Mouse (Mus musculus) c-Kit-positive CD71-negative TER-119-negative erythroid progenitor cells, embryonic 14.5 days (primary cell): Measurements from ENCODE around the gene Gm11273.
"Not testable (repeated sequence)": the region's sequence is repeated elsewhere in the genome, so short reads cannot be mapped to it uniquely, and the experiment has no call there.

ENCODE experiments used
- DNase-seq: peaks from one replicate; pipeline ENCODE4 v3.0.0-alpha.2; 2013; ENCODE audit warnings: low read depth

The Gm11273 gene

GRCm38 (mm10) chr13:21501182-21501581, at the start of gene Gm11273:
Gene Gm11273, minus strand, starts transcription at chr13:21501418.
- not testable (repeated sequence) for DNase-seq

DNA sequence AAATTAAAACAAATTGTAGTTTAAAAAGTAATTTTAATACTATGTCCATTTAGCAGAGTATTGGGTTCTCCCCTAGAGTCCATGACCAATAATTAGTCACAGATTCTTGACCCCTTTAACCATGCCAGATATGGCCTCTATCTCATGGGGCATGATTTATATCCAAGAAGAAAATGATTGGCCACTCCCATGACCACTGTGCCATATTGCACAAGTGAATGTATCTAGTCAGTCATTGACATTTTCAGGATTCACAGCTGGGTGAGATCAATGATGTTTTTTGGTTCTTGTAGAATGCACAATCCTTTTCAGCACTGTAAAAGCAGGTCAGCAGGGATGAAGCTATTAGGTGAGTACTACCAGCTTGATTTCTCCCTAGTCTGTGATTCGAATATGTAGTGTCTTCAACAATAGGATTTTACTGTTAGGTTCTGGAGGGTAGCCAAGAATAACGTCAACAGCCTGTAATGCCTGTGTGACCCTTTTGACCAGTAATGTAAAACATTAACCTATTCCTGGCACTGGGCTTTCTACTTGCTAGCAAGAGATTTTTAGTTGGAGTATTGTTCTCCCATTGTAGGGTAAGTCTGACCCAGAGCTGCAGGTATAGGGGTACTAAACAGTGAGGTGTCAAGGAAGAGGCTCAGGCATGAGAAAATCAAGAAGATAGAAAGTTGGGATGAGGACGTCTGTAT, 49.3 kb upstream of the Gm11273 start:
- no peak for DNase-seq

DNA sequence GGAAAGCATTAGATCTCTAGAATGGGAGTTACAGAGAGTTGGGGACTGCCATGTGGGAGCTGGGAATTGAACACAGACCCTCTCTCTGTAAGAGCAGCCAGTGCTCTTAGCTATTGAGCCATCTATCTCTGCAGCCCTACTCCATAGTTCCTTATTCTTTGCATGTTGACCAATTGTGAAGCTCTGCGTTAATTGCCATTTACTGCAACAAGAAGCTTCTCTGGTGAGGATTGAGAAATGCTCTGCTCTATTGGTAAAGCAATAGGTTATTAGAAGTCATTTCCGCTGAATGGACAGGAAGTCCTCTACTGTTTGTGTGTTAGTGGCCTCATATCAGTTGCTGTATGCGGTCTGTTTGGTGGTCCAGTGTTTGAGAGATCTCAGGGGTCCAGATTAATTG, 48.3 kb upstream of the Gm11273 start:
- DNase-seq: no peak

DNA sequence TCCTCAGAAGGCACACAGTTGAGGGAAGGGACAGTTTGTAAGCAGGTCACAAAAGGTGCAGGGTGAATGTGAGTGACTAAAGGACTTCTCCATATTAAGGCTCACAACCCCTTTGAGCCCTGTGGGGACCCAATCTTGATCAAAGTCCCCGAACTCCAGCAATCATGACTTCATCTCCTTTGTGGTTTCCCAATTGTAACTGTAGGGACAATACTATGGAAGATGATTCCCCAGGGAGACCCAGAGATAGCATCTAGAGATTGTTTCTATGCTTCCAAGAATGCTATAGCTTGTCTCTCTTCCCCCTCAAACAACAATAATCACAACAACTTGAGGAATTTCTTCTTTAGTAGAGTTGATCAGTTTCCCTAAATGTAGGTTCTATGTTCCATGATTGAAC, 41.5 kb upstream of the Gm11273 start, which contains the start of gene Olfr1366:
TSS of gene Olfr1366 (minus strand) at position 101 of the 400 bp plus-strand sequence.
- no peak for DNase-seq

DNA sequence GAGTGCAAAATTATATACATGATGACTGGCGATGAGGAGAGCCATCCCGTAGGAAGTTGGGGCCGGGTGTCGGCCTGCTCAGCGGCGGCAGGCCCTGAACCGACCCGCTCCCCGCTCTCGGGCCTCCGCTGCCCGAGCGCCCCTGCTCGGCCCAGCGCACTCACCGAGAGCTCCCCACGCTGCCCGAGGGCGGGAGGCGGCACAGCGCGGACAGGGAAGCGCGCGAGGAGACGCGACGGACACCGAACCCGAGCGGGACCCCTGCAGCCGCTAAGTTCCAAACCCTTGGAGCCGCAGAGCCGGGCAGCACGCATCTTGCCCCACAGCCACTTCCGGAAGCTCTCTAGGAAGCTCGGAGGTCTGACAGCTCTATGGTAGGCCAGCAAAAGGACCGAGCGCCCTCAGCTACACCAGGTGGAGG, 29.6 kb upstream of the Gm11273 start, which contains the start of gene Zkscan8:
TSS of gene Zkscan8 (minus strand) at position 340 of the 421 bp plus-strand sequence.
- peak; percentile 74 for DNase-seq

GRCm38 (mm10) chr13:21530136-21530535, 28.9 kb upstream of the Gm11273 start:
- no peak for DNase-seq

- DNase-seq: peak; percentile 77
These were observed 5.0 kb upstream of the Gm11273 start for GRCm38 (mm10) chr13:21506221-21506649.

GRCm38 (mm10) chr13:21502296-21502695, 1.1 kb upstream of the Gm11273 start:
- DNase-seq: no peak

DNA sequence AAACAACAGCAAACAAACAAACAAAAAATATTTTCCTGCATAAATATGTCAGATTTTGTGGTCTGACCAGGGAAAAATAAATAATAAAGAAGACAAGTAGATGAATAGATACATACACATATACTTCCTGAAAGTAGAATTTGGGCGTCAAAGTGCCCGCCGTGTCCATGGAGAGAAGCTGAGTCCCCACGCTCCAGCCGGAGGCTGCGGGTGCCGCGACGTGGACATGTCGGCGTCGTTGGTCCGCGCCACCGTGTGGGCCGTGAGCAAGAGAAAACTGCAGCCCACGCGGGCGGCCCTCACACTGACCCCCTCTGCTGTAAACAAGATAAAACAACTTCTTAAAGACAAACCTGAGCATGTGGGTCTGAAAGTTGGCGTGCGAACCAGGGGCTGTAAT, 6.1 kb downstream of the Gm11273 start, which contains the start of gene AK157302:
TSS of gene AK157302 (plus strand) at position 144 of the 400 bp plus-strand sequence.
- no peak for DNase-seq

DNA sequence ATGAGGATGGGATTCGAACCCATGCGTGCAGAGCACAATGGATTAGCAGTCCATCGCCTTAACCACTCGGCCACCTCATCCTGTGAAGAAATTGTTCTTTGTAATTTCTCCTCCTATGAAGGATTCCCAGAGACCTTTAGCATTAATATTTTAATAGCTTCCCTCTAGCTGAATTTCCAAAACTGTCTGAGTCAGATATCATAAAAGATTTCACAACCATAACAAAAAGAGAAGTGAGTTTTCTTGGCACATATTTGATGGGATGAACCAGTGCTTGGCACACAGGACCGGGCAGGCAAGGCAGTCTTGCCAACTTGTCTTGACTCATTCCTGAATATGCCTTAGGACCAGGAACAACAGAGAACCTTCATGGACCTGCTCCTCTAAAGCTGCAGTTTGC, 8.4 kb downstream of the Gm11273 start:
- DNase-seq: no peak

DNA sequence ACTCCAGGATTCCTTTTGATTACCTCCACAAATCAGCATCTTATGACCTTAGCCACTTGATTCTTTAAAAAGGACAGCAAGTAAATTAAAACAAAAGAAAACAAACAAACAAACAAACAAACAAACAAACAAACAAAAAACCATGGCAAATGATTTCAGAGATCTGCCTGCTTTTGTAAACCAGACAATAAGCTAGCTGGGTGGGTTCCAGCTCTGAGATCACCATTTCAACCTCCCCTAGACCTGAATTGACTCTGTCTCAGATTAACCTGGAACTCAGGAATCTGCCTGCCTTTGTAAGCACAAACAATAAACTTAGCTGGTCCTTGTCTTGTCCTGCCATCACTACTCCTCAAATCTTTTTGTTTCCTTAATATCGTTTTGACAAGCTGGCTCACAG, 14.3 kb downstream of the Gm11273 start:
- no peak for DNase-seq

DNA sequence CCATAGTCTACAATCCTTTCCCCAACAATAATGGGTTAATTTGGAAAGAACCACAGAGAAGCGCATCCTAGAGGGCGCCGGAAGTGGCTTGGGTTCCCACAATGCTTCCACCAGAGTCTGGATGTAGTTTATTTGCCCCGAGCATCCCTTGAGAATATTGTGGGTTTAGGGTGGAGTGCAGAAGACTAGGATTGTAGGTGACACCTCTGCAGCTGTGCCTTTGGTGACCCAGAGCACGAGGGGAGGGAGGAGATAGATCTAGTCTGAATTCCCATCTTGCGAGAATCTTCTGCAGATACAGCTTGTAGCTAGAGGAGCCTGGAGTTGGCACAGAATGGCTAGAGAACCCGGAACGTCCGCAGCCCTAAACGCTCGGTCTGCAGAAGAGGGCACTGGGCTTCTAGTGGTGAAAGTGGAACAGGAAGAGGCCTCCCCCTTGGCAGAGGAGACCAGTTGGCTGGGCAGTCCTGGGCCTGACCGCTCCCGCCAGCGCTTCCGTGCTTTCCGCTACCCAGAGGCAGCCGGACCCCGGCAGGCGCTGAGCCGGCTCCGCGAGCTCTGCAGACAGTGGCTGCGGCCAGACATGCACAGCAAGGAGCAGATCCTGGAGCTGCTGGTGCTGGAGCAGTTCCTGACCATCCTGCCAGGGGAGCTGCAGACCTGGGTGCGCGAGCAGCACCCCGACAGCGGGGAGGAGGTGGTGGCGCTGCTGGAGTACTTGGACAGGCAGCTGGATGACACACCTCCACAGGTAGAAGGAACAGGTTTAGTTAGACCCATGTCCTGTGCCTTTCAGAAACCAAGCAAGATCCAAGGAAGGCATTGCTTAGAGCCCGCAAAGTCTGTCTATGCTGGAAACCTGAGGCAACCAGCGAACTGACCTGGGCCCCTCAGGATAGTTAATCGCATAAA, 22.2 kb downstream of the Gm11273 start, which contains the start of the genes Zkscan4 and Gm10065:
TSS of gene Zkscan4 (plus strand) at position 149 of the 912 bp plus-strand sequence.
TSS of gene Gm10065 (minus strand) at position 683 of the 912 bp plus-strand sequence.
- DNase-seq: not testable (repeated sequence)

GRCm38 (mm10) chr13:21472427-21472826, 28.8 kb downstream of the Gm11273 start:
- DNase-seq: no peak

- DNase-seq: no peak
These were observed 32.1 kb downstream of the Gm11273 start for GRCm38 (mm10) chr13:21469097-21469496.

GRCm38 (mm10) chr13:21468061-21469019, 32.9 kb downstream of the Gm11273 start, which contains the start of gene Nkapl:
Gene Nkapl, minus strand, starts transcription at chr13:21468509.
- peak; percentile 80 for DNase-seq

- DNase-seq: no peak
These were observed 33.9 kb downstream of the Gm11273 start for GRCm38 (mm10) chr13:21467336-21467735.

DNA sequence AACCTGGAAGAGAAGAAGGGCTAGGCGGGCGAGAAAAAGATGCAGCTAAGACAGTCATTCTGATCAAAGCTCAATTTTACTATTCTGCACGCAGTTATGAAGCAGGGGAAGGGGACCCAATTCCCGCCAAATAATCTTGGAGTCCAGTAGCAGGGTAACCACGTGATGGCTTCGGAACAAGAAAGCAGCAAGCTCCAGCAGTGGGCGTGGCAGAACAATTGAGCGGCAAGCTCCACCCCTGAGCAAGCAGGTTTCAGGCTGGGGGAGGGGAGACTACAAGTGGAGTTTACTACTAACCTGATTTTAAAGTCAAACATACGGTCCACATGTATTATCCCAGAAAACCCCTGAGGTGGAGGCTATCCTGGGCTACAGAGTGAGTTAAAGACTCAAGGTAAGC, 38.7 kb downstream of the Gm11273 start:
- DNase-seq: not testable (repeated sequence)

DNA sequence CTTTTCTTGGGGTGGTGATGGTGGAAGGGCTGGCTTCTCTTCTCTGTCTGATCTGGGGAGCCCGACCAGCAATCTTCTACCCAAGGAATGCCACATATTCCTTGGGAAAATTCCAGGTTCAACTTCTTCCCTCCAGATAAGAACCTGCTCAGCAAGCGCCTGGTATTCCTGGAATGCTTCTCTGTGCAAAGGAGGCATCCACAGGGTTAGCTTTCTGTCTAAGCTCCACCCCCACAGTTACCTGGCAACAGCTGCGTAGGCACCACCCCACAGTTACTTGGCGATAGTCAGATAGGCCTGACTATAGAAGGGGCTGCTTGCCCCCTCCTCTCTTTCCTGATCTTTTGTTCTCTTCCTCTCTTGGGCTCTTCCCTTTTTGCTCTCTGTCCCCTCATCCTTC, 44.9 kb downstream of the Gm11273 start:
- no peak for DNase-seq

- DNase-seq: no peak
These were observed 47.1 kb downstream of the Gm11273 start for GRCm38 (mm10) chr13:21454133-21454532.

DNA sequence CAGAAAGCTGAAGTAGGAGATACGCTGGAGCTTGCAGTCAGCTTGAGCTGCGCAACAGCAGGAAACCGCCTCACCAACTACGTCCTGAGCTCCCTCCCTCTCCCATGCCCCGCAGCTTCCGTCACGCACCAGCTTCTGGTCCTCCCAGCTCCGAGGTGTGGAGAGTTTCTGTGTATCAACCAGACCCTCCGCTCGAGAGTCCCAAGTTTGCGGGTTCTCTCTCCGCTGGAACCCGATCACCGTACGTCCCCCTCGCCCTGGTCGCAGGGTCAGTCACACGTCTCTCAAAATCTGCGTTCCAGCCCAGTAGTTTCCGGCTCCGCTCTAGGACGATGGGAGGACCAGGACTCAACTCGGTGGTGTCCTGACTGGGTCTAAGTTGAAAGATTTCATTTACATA, 47.8 kb downstream of the Gm11273 start, which contains the start of gene Zscan26:
TSS of gene Zscan26 (minus strand) at position 282 of the 400 bp plus-strand sequence.
- peak; percentile 69 for DNase-seq

DNA sequence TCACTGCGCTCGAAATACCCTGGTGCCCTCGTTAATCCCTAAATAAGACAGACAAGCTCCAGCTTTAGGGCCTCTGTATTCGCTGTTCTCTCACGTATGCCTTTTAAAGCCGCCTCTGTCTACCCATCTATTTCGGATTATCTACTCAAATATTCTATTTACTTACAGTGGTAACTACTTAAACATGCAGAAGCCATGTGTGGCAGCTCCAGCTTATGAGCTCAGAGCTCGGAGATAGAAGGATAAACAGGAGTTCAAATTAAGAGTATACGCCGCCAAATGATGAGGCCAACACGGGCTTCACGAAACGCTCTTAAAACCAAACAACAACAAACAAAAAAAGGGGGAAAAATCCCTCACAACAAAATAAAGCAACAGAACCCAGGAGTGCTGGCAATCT, 48.2 kb downstream of the Gm11273 start:
- DNase-seq: no peak
